Mouse (Mus musculus): Measurements from ENCODE around the gene Itgb5.

Itgb5 gene

DNA sequence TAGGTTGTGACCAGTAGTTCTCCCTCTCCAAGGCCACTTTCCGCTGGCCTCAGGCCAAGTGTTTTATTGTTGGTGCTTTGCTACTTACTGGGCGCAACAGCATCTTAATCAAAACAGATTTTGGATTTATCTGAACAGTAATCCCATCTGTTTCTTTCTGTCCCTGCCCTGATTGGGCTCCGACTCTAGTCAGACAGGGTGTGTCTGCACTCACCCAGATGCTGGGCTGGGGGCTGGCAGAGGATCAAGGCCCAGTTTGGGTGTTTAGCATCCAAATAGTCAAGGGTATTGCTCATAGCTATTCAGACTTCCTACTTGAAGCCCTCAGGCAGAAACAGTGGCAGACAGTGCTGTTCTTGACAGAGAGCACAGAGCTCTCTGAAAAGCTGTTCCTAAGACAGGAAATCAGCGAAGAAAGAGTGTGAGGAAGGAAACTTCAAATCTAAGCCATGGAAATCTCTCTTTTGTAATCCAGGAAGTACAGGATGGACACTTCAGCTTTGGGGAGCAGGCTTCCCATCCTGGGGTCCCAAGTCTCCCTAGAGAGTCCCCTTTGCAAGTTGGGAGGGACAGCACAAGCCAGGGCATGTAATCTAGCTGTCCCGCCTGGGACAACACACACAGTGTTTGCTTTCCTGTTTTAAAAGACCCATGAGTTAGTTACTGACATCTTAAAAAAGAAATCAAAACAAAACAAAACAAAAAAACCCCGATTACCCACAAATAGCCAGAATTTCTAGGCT, 48.7 kb downstream of the Itgb5 start:
- DNase-seq (ENCODE audit: low spot score), result no peak

DNA sequence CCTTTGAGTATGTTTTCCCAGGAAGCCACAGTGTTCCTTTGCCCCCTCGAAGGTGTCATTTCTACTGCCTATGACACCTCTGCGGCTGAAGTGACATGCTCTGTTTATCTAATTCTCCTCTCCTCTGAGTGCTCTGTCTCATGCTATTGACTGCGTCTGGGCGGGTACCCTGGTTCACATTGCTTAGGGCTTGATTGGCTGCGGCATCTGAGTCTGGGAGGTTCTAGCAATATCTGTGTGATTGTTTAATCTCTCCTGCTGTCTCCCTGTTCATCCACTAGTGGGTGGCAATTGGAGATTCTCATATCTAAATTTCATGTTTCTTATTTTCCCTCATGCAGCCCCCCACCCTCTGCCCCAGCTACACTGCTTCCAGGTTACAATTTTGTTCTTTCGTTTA, 49.6 kb downstream of the Itgb5 start:
- no peak for DNase-seq (ENCODE audit: low spot score)

DNA sequence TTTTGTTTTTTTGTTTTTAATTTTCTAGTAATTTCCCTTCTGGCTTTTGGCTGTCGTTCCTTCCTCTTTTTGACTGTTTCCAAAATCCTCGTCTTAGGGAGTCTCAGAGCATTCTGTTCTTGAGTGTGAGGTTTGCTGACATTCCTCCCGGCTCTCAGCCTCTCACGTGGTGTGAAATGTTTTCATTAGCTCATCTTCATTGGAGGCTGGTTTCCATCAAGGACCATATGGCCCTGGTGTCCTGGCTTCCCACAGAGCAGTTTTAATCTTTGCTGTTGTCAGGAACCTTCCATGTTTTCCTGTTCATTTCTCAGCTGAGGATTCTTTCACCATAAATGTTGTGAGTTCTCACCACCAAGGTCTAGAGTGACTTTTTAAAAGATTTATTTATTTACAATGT, 50.1 kb downstream of the Itgb5 start:
- DNase-seq (ENCODE audit: low spot score), result no peak

GRCm38 (mm10) chr16:33880765-33881164, 51.3 kb downstream of the Itgb5 start:
- no peak for DNase-seq (ENCODE audit: low spot score)

DNA sequence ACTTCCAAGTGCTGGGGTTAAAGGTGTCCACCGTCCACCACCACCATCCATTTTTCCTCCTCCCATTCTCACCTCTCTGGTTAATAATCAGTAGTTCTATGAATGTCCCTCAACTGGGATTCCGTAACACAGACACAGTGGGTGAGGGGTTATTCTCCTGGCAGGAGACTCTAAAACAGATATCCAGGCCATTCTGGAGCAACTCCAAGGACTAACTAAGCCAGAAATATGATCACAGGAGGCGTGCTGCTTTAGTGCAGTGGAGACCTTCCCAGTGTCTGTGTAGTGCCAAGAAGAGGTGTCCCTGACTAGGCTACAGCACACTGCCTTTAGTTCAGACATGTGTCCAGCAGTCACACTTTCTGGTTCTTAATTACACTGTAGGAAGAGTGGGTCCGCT, 53.1 kb downstream of the Itgb5 start:
- no peak for DNase-seq (ENCODE audit: low spot score)

- peak; percentile 41 for DNase-seq (ENCODE audit: low spot score)
Observed at GRCm38 (mm10) chr16:33883046-33883975, 53.8 kb downstream of the Itgb5 start.

GRCm38 (mm10) chr16:33884201-33884600, 54.7 kb downstream of the Itgb5 start:
- no peak for DNase-seq (ENCODE audit: low spot score)

GRCm38 (mm10) chr16:33885021-33885471, 55.6 kb downstream of the Itgb5 start:
- no peak for DNase-seq (ENCODE audit: low spot score)

DNA sequence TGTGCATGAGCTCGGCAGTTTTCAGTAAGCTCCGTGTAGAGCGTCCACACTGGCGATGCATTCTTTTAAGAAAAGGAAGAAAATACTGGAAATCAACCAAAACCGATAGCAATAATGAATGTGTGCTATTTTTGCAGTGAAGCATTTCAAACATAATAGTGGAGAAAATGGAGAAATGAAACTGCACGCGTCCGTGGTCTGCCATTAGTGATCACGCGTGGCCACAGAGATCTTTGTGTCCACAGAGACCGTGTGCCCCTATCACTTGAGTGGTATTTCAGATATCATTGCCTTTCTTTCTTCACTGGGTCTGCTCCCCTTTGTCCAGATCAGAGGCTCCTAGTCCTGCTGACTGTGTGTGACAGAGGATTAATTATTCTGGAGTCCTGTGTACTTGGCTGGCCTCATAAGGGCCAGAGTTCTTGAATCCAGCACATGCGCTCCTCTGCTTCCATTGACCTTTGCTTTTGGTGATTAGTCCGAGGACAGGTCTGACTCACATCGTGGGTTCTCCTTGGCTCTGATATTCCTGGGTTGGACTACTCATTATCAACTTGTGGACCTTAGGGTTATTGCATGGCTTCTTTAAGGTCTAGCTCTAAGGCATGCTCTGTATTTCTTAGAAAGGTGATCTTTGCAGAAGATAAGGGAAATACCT, 56.3 kb downstream of the Itgb5 start:
- no peak for DNase-seq (ENCODE audit: low spot score)

DNA sequence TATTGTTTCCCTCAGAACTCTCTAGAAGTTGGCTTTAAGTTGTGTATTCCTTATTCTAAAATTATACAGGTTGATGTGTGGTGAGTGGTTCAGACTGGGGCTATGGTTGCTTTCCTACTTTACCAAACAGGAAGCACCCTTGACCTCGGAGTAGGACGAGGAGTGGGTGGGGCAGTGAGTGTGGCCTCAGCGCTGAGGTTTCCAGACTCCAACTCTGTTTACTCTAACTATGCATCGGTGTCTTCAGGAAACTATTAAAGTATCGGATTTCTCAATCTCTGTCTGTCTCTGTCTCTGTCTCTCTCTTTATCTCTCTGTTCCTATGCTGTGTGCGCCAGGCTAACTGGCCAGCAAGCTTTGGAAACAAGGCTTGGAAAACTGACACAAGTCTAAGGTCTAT, 57.2 kb downstream of the Itgb5 start:
- DNase-seq (ENCODE audit: low spot score), result no peak

DNA sequence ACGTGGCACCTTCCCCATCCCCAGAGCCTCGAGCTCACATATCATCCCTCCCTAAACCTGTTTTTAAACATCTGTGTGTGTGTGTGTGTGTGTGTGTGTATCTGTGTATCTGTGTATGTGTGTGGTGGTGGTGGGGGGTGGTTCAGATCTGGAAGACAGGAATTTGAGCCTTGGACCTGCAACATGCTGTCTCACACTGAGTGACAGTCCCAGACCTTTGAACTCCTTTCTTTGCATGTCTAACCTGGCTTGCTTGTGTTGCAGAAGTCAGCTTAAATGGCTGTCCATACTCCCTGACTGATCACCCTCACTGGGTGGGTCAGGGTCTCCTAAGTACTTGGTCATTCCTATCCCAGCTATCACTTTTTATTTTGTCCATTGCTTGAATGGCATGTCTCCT, 58.5 kb downstream of the Itgb5 start:
- no peak for DNase-seq (ENCODE audit: low spot score)

DNA sequence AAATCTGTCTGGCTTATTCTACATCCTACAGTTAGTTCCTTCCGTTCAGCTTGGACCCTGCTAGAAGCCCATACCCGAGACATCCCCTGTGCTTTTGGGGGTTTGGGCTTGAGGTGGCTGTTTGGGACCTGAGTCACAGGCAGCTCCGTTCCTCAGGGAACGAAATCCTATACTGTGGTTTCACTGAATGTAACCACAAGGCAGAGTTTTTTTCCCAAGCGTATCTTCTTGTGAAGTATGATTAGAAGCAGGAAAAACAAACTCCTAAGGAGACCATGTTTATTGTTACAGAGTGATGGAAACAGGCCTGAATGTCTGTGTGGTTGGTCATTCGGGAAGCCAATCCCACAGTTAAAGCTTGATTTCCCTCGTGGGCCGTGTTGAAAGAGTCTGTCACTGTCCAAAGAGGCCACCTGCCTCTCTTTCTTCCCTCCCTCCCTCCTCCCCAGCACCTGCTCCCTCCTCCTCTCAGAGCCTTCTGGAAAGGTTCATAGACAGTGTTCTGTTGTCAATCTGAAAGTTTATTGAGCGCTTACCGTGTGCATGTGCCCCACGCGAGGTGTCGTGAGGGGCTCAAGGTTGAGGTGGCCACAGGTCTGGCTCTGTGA, 59.6 kb downstream of the Itgb5 start:
- DNase-seq (ENCODE audit: low spot score), result no peak

DNA sequence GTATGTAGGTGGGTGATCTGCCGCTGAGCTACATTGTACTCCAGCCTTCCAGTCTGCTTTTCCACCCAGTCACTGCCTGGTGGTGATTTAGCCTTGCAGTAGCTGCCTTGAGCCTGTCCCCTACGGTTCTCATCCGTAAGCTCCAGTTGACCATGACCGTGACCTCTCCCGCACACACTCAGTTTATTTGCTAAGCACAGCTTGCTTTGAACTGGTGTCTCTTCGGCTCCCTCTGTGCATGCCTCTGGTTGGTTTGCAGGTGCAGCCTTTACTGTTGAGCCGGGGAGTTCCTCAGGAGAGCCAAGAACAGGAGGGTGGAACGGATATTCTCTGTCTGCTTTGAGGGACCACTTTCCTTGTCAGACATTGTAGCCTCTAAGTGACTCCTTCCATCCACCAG, 61.6 kb downstream of the Itgb5 start:
- DNase-seq (ENCODE audit: low spot score), result no peak

GRCm38 (mm10) chr16:33891561-33892281, 62.3 kb downstream of the Itgb5 start:
- peak; percentile 76 for DNase-seq (ENCODE audit: low spot score)

GRCm38 (mm10) chr16:33892539-33892938, 63.1 kb downstream of the Itgb5 start:
- DNase-seq (ENCODE audit: low spot score), result no peak

- DNase-seq (ENCODE audit: low spot score), result no peak
Observed at GRCm38 (mm10) chr16:33893796-33894195, 64.3 kb downstream of the Itgb5 start.

GRCm38 (mm10) chr16:33894449-33894848, 65.0 kb downstream of the Itgb5 start:
- no peak for DNase-seq (ENCODE audit: low spot score)

DNA sequence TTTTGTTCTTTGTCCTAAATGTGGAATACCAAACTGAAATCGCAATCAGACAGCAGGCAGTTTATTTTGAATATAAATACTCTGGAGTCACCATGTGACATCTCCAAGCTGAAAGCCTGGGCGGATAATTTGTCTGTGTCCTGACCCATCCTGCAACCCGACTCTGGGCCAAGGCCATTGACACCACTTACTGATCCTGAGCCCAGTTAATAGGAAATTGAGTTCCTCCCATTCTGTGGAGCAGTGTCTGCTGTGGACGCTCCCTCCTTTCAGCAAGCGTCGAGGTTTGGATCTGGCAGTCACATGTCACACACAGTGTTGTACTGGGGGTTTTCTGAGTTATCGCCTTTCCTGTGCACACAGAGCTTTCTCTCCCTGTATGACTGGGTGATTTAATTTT, 66.2 kb downstream of the Itgb5 start:
- no peak for DNase-seq (ENCODE audit: low spot score)

DNA sequence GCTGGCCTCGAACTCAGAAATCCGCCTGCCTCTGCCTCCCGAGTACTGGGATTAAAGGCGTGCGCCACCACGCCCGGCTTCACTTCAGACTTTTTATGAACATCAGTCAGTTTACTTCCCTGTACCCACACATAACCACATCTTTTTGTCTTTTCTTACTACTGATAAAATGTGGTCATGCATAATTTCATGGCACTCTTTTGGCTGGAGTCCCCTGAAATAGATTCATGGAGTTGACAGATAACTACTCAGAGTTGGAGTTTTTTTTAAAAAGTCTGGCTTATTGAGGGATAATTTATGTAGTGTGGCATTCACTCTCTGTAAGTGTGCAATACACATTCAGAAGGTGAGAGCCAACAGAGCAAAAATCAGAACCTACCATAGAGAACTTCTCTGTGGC, 67.3 kb downstream of the Itgb5 start:
- DNase-seq (ENCODE audit: low spot score), result no peak

DNA sequence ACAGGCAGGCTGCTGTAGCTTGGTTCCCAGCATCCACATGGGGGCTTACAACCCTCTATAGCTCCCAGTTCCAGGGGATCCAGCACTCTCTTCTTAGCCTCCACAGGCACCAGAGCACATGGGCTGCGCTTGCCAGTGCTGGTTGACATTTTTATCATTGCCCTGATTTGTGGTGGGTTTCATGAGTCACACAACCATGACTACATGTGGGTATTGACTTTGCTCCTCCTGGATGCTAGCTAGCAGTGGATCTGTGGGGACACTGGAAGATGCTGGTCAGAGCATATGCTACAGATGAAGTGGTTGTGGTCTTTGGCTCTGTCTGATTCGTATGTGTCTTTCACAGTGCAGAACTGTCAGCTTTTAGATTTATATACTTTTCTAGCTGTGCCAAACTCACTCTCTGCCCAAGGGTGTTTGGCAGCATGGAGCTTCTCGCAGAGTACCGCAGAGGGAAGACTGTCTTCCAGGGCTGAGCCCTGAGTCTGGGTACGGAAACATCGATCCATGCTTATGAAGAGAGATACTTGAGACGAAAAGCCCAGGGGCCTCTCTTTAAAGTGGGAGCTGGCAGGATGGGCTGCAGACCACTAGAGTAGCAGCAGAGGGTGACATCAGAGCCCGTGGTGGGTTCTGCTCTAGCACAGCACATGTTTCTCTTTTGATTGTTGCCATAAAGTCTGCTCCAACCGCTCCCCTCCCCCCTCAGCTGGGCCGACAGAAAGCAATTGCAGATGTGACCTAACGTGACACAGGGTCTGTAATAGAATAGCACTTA, 74.4 kb downstream of the Itgb5 start:
- DNase-seq (ENCODE audit: low spot score), result no peak

GRCm38 (mm10) chr16:33904553-33904952, 75.1 kb downstream of the Itgb5 start:
- DNase-seq (ENCODE audit: low spot score), result no peak
